Mouse (Mus musculus): Measurements from ENCODE around the gene Tmem229a. TPM values are rescaled to one million over a fixed set of nuclear protein-coding genes. Genes with fewer than 3 reads are reported as not detected.

The Tmem229a gene
- total RNA-seq (2021), result under 1 TPM; 0.10 to 0.12 TPM

GRCm38 (mm10) chr6:24955946-24956585 is at the start of gene Tmem229a:
TSS of gene Tmem229a (minus strand) at chr6:24956297.
- peak; percentile 38 to 52 for DNase-seq
- intact Hi-C loops (cut with DNase I), result no loop called here

- intact Hi-C loops (cut with DNase I), result no loop called here
- DNase-seq, result no peak
Measured at GRCm38 (mm10) chr6:24993754-24994153, 37.7 kb upstream of the Tmem229a start.

GRCm38 (mm10) chr6:24989836-24990235 is 33.7 kb upstream of the Tmem229a start:
- no peak for DNase-seq

GRCm38 (mm10) chr6:24976176-24976575 is 20.1 kb upstream of the Tmem229a start:
- no peak for DNase-seq
- intact Hi-C loops (cut with DNase I), result no loop called here

More at GRCm38 (mm10) chr6:24989836-24990235, 33.7 kb upstream of the Tmem229a start:
- intact Hi-C loops (cut with DNase I), result no loop called here

GRCm38 (mm10) chr6:24968471-24969223 is 12.6 kb upstream of the Tmem229a start:
- no peak for DNase-seq
- intact Hi-C loops (cut with DNase I), result no loop called here

GRCm38 (mm10) chr6:24967726-24968125 is 11.6 kb upstream of the Tmem229a start:
- intact Hi-C loops (cut with DNase I), result no loop called here
- DNase-seq, result no peak

- DNase-seq, result no peak
- intact Hi-C loops (cut with DNase I), result no loop called here
Measured at GRCm38 (mm10) chr6:24966010-24966682, 10.0 kb upstream of the Tmem229a start.

- intact Hi-C loops (cut with DNase I), result loop anchor here (1.0 kb wide), 1 partner anchor 40 kb away; no protein-coding TSS in a partner anchor
- no peak for DNase-seq
Measured at GRCm38 (mm10) chr6:24963754-24964153, 7.7 kb upstream of the Tmem229a start.

GRCm38 (mm10) chr6:24956586-24956973 is 483 bp upstream of the Tmem229a start:
- no peak for DNase-seq
- intact Hi-C loops (cut with DNase I), result no loop called here

- intact Hi-C loops (cut with DNase I), result no loop called here
- peak; percentile 16 to 25 for DNase-seq
Measured at GRCm38 (mm10) chr6:24955131-24955945, 759 bp downstream of the Tmem229a start.

- no peak for DNase-seq
- intact Hi-C loops (cut with DNase I), result no loop called here
Measured at GRCm38 (mm10) chr6:24954126-24954525, 2.0 kb downstream of the Tmem229a start.

GRCm38 (mm10) chr6:24952341-24952740 is 3.8 kb downstream of the Tmem229a start:
- intact Hi-C loops (cut with DNase I), result no loop called here
- DNase-seq, result no peak

- intact Hi-C loops (cut with DNase I), result no loop called here
Measured at GRCm38 (mm10) chr6:24950669-24951068, 5.4 kb downstream of the Tmem229a start.

GRCm38 (mm10) chr6:24925076-24925785 is 30.9 kb downstream of the Tmem229a start:
- intact Hi-C loops (cut with DNase I), result no loop called here
- no peak for DNase-seq

More at GRCm38 (mm10) chr6:24950669-24951068, 5.4 kb downstream of the Tmem229a start:
- DNase-seq, result no peak

GRCm38 (mm10) chr6:24913591-24913990 is 42.5 kb downstream of the Tmem229a start:
- DNase-seq, result no peak

GRCm38 (mm10) chr6:24910728-24911105 is 45.4 kb downstream of the Tmem229a start:
- intact Hi-C loops (cut with DNase I), result no loop called here
- no peak for DNase-seq

More at GRCm38 (mm10) chr6:24913591-24913990, 42.5 kb downstream of the Tmem229a start:
- intact Hi-C loops (cut with DNase I), result no loop called here

- intact Hi-C loops (cut with DNase I), result no loop called here
- no peak for DNase-seq
Measured at GRCm38 (mm10) chr6:24910016-24910727, 45.9 kb downstream of the Tmem229a start.

- DNase-seq, result no peak
- intact Hi-C loops (cut with DNase I), result no loop called here
Measured at GRCm38 (mm10) chr6:24907824-24908223, 48.3 kb downstream of the Tmem229a start.

- intact Hi-C loops (cut with DNase I), result no loop called here
- no peak for DNase-seq
Measured at GRCm38 (mm10) chr6:24905101-24905500, 51.0 kb downstream of the Tmem229a start.

All from heart, postnatal 10 days (tissue).